Mouse (Mus musculus) midbrain, embryonic 10.5 days (tissue): ENCODE measurements around the gene Tmem183a. TPM values are rescaled to one million over a fixed set of nuclear protein-coding genes. Genes with fewer than 3 reads are reported as not detected.

Source experiments
- DNase-seq: peaks from one replicate; pipeline ENCODE4 v3.0.0-alpha.2; 2017; ENCODE audit warnings: low spot score
- H3K27ac ChIP-seq: fragments of 300-500 bp; sonication (generic); replicated peaks from 2 replicates; pipeline ENCODE4 v1.5.1; 2016; ENCODE audit warnings: mild to moderate bottlenecking
- H3K27me3 ChIP-seq: fragments of 300-500 bp; sonication (generic); 2 replicates; pipeline ENCODE4 v1.6.1; 2016; ENCODE audit warnings: low read depth, mild to moderate bottlenecking; ENCODE audit not compliant: poor library complexity, severe bottlenecking
- H3K36me3 ChIP-seq: fragments of 300-500 bp; sonication (generic); 2 replicates; pipeline ENCODE4 v1.6.1; 2016; ENCODE audit warnings: mild to moderate bottlenecking, moderate library complexity
- H3K4me1 ChIP-seq: fragments of 300-500 bp; sonication (generic); 2 replicates; pipeline ENCODE4 v1.6.1; 2016
- H3K4me3 ChIP-seq: fragments of 300-500 bp; sonication (generic); 2 replicates; pipeline ENCODE4 v1.5.1; 2016; ENCODE audit warnings: mild to moderate bottlenecking, moderate library complexity
- H3K9me3 ChIP-seq: fragments of 300-500 bp; sonication (generic); replicated peaks from 2 replicates; pipeline ENCODE4 v1.6.1; 2016; ENCODE audit warnings: mild to moderate bottlenecking
- WGBS: fragments of 180-500 bp; shearing (Covaris S2); methylation state at CpG from one replicate; pipeline ENCODE4 v1.1.7; 2016; 5-methylcytosine and 5-hydroxymethylcytosine counted together
- polyA plus RNA-seq: library from polyadenylated mRNA; unstranded; fragments of >200 nt; fragmentation: Nextera tagmentation; extraction: Ambion mirVana; gene quantifications from 2 replicates; pipeline ENCODE4 v1.2.1, GENCODE M21; 2016

The Tmem183a gene
- polyA plus RNA-seq, 1 experiment from 2014 or later: 128 TPM

- H3K4me3 ChIP-seq: no peak overlapping the region
- no peak for DNase-seq
- H3K36me3 ChIP-seq: peaks cover 4% of the 10 kb centered on the region; the same call in 1 of the 2 replicates
- H3K4me1 ChIP-seq: peaks cover 35% of the 10 kb centered on the region
- 93% methylated on average over 9 of the region's 9 CpGs for WGBS
- peaks cover 7% of the 10 kb centered on the region for H3K9me3 ChIP-seq
- H3K27me3 ChIP-seq: peaks cover 18% of the 10 kb centered on the region
- no peak overlapping the region for H3K27ac ChIP-seq
Measured at GRCm38 (mm10) chr1:134304940-134305339, 56.8 kb downstream of the Tmem183a start.

DNA sequence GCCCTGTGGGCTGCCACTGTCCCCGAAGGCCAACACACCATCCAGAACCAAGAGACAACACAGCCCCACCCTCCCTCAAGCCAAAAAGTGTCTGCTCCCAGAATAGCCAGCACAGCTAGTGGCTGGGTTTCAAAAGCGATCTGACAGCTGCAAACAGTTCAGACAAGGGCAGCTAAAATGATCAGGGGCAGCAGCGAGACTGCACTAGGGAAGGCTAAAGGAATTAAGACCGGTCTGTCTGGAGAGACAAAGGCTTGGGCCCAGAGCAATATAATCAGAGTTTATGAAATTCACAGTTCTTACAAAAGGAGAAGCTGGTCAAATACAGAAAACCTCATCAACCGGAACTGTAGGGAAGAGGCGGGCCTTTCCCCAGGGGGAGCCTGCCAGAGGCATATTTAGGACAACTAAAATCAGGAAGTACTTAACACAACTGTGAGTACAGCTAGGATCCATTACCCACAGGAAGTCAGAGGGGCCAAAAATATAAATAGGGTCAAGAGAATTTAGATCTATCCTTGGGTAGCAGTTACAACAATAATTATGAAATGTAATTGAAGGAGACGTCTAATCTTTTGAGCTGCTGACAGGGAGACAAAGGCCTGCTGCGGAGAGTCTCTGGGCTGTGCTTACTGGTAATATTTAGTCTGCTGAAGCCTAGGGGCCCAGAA, 59.1 kb downstream of the Tmem183a start:
- peak; percentile 25 for DNase-seq
- Histone ChIP-seq H3K4me3 (no peak overlapping the region), H3K36me3 (peaks cover 4% of the 10 kb centered on the region; the same call in 1 of the 2 replicates), H3K4me1 (peaks cover 47% of the 10 kb centered on the region), H3K9me3 (peaks cover 7% of the 10 kb centered on the region), H3K27me3 (peaks cover 40% of the 10 kb centered on the region), H3K27ac (peak overlapping the region; percentile 80)
- 53% methylated on average over 8 of the region's 8 CpGs for WGBS

DNA sequence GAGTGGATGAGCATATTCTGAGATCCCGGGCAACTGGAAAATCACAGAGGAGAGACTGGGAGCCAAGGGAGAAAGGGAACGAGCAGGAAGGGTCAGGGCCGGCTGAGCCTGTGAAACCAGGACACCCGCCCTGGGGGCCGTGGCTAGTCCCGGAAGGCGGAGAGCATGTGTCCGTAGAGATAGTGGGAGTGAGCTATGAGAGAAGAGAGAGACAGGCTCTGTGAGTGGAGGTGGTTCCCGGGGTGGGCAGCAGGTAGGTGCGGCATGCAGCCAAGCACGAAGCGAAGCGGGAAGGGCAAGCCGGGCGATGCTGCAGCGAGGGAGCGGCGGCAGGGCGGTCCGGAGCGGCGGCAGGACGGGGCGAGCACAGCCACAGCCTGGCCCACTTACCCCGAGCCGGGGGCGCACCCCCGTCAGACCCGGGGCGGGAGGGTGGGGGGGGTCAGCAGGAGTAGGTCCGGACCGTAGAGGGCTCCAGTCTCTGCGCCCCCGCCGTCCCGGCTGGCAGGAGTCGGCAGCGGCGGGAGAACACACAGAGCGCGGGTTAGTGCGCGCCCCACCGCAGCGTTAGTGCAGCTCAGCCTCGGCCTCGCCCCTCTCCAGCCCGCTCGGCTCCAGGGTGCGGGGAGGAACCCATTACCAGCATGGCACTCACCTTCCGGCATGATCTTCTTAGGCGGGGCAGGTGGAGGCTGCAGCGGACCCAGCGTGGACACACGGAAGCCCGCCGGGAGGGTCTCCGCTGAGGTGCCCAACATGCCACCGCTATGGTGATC, 63.0 kb downstream of the Tmem183a start:
- H3K4me1 ChIP-seq: peaks cover 34% of the 10 kb centered on the region
- peaks cover 54% of the 10 kb centered on the region for H3K27me3 ChIP-seq
- no peaks in the 10 kb centered on the region for H3K36me3 ChIP-seq
- H3K4me3 ChIP-seq: peak overlapping the region; percentile 74
- DNase-seq: peak; percentile 62
- H3K27ac ChIP-seq: peak overlapping the region; percentile 84
- no peaks in the 10 kb centered on the region for H3K9me3 ChIP-seq
- 5% methylated on average over 54 of the region's 59 CpGs for WGBS

DNA sequence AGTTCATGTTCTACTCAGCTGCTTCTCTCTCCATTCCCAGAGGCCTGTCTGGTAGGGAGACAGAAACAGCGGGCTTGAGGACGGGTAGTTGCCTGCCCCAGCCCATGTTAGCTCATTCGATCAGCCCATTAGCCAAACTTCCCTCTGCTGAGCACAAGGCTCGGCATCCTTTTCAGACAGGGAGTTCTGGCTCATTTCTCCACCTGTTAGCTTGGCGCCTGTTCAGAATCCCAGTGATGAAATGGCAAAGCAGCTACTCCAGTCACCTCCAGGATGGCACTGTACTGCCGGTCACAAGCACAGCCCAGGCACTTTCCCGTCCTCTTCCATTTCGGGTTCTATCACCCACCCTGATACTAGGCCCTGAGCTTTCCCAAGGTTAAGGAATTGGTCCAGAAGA, 64.5 kb downstream of the Tmem183a start:
- H3K36me3 ChIP-seq: no peaks in the 10 kb centered on the region
- no peak for DNase-seq
- WGBS: 90% methylated on average over 8 of the region's 8 CpGs

More for the DNA sequence above, 64.5 kb downstream of the Tmem183a start:
- no peak overlapping the region for H3K27ac ChIP-seq
- peaks cover 23% of the 10 kb centered on the region for H3K4me1 ChIP-seq
- no peaks in the 10 kb centered on the region for H3K9me3 ChIP-seq
- peaks cover 54% of the 10 kb centered on the region for H3K27me3 ChIP-seq
- no peak overlapping the region for H3K4me3 ChIP-seq

Other genes starting within 250 kb of the Tmem183a start
- 0.82 and 0.90 TPM in 2 replicates for gene Chil1, start 179.8 kb downstream of the Tmem183a start, polyA plus RNA-seq
- gene Mybph, start 168.5 kb downstream of the Tmem183a start, polyA plus RNA-seq: 0.09 and 0.10 TPM in 2 replicates
- 0.14 and 0.17 TPM in 2 replicates for gene Adora1, start 126.5 kb downstream of the Tmem183a start, polyA plus RNA-seq
- gene Myog, start 72.0 kb downstream of the Tmem183a start, polyA plus RNA-seq: 0.07 TPM in 1 of 2 replicates, not detected in the other
- 2.0 and 3.5 TPM in 2 replicates for gene Ppfia4, start 29.1 kb downstream of the Tmem183a start, polyA plus RNA-seq
- not detected in 2 replicates for gene 4933406M09Rik, start 24.0 kb upstream of the Tmem183a start, polyA plus RNA-seq
- gene Cyb5r1, start 43.6 kb upstream of the Tmem183a start, polyA plus RNA-seq: 24.5 and 27.9 TPM in 2 replicates
- gene Adipor1, start 53.4 kb upstream of the Tmem183a start, polyA plus RNA-seq: 74.3 and 75.7 TPM in 2 replicates
- gene Klhl12, start 93.6 kb upstream of the Tmem183a start, polyA plus RNA-seq: 34.8 TPM in 2 replicates
- gene Rabif, start 132.7 kb upstream of the Tmem183a start, polyA plus RNA-seq: 44.4 and 44.8 TPM in 2 replicates
- gene Mgat4e, start 187.7 kb upstream of the Tmem183a start, polyA plus RNA-seq: not detected in 2 replicates
- 60.9 and 69.2 TPM in 2 replicates for gene Kdm5b, start 198.2 kb upstream of the Tmem183a start, polyA plus RNA-seq